ENCODE assay signal across 9 mouse cellular contexts in the genomic region with DNA sequence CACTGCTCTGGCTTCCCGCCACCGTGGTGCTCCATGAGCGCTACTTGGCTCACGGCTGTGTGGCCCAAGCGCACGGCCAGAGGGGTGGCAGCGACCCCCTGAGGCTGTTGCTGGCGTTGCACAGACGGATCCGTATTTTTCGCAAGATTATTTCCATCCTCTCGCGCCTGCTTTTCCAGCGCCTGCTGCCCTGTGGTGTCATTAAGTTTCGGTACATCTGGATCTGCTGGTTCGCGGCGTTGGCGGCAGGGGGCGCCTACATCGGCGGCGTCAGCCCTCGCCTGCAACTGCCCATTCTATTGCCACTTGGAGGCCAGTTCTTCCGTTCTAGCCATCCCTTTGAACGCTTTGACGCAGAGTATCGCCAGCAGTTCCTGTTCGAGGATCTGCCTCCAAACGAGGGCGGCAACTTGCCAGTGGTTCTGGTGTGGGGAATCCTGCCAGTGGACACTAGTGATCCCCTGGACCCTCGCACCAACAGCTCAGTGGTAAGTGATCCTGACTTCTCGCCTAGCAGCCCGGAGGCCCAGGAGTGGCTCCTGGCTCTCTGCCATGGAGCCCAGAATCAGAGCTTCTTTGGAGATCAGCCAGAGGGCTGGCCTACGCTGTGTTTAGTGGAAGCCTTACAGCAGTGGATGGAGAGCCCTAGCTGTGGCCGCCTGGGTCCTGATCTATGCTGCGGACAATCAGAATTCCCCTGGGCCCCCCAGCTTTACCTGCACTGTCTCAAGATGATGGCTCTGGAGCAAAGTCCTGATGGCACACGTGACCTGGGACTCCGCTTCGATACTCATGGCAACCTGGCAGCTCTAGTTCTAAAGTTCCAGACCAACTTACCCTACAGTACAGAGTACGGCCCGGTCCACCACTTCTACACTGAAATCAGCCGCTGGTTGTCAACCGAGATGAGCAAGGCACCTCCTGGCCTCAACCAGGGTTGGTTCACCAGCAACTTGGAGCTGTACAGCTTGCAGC. TPM values are rescaled to one million over a fixed set of nuclear protein-coding genes. Genes with fewer than 3 reads are reported as not detected.
DNase-seq lines count a peak whose midpoint lies in the region.
"Had no signal": no experiment of that assay in that cellular context is flagged by ENCODE, and none has a peak within 500 bp of the region (broad histone marks: within the 10 kb centered on the region; RNA-seq: fewer than 3 reads in every experiment).

No protein-coding gene starts in this region.

- 28% methylated on average over 44 of the region's 44 CpGs for WGBS in hindbrain, embryonic 10.5 days

- H3K9me3 ChIP-seq in hindbrain, embryonic 10.5 days, result no peaks in the 10 kb centered on the region

- peak overlapping the region; percentile 35 for H3K4me3 ChIP-seq in hindbrain, embryonic 10.5 days

- peak; percentile 70 to 73 for DNase-seq in adrenal gland, adult 18-20 months (ENCODE audit: low spot score in 2 of 2)
- peak; percentile 91 for DNase-seq in cerebellum, adult 9-11 months
- DNase-seq in forelimb bud, embryonic 11.5 days (ENCODE audit: low read depth, low spot score), result peak; percentile 72
- peak; percentile 74 for DNase-seq in hindbrain, embryonic 10.5 days (ENCODE audit: low spot score)
- DNase-seq in layer of hippocampus, postnatal 36 days, result peak; percentile 50 to 57
- DNase-seq in lung, postnatal 25 days (ENCODE audit: low spot score), result peak; percentile 86
- DNase-seq in retina, postnatal 7 days (ENCODE audit: low read depth, low spot score), result peak; percentile 44
- DNase-seq in T-cell, adult 2 months (ENCODE audit: low spot score), result no peak

- H3K27ac ChIP-seq in hindbrain, embryonic 10.5 days, result peak overlapping the region; percentile 29
- H3K27ac ChIP-seq: macrophage had no signal

- peaks cover 13% of the 10 kb centered on the region for H3K4me1 ChIP-seq in hindbrain, embryonic 10.5 days (replicated peaks)

- peaks cover 53% of the 10 kb centered on the region for H3K27me3 ChIP-seq in hindbrain, embryonic 10.5 days (ENCODE audit: insufficient read depth, poor library complexity, severe bottlenecking)

- peaks cover 5% of the 10 kb centered on the region; the same call in 1 of the 2 replicates for H3K36me3 ChIP-seq in hindbrain, embryonic 10.5 days

RNA-seq across cellular contexts. Expression of a gene that starts 11.3 kb away (rescaled TPM):
- total RNA-seq in adrenal gland, adult 18-20 months (2021), result 10 to 100 TPM; 32.1 to 32.7 TPM
- polyA plus RNA-seq in hindbrain, embryonic 10.5 days (2016; fragmentation: Nextera tagmentation; extraction: Ambion mirVana), result 3.6 and 8.9 TPM in 2 replicates
- total RNA-seq in layer of hippocampus, postnatal 36 days (2021), result 100 to 1,000 TPM; 267 to 273 TPM
- polyA plus RNA-seq: macrophage had no signal

RNA-seq across cellular contexts. Expression of a gene that starts 18.3 kb away (rescaled TPM):
- total RNA-seq in adrenal gland, adult 18-20 months (2021), result not detected
- polyA plus RNA-seq in hindbrain, embryonic 10.5 days (2016; fragmentation: Nextera tagmentation; extraction: Ambion mirVana), result not detected in 2 replicates
- total RNA-seq in layer of hippocampus, postnatal 36 days (2021), result not detected
- polyA plus RNA-seq: macrophage had no signal

RNA-seq across cellular contexts. Expression of a gene that starts 23.0 kb away (rescaled TPM):
- 1 to 10 TPM; 1.2 to 1.5 TPM for total RNA-seq in adrenal gland, adult 18-20 months (2021)
- polyA plus RNA-seq in hindbrain, embryonic 10.5 days (2016; fragmentation: Nextera tagmentation; extraction: Ambion mirVana), result 148 and 160 TPM in 2 replicates
- 1 to 10 TPM; 1.5 to 2.2 TPM for total RNA-seq in layer of hippocampus, postnatal 36 days (2021)

RNA-seq across cellular contexts. Expression of a gene that starts 28.4 kb away (rescaled TPM):
- total RNA-seq in adrenal gland, adult 18-20 months (2021), result 1 to 10 TPM; 2.8 to 5.1 TPM
- 0.50 and 0.55 TPM in 2 replicates for polyA plus RNA-seq in hindbrain, embryonic 10.5 days (2016; fragmentation: Nextera tagmentation; extraction: Ambion mirVana)
- 1 to 10 TPM; 6.4 to 6.5 TPM for total RNA-seq in layer of hippocampus, postnatal 36 days (2021)

RNA-seq across cellular contexts. Expression of a gene that starts 45.3 kb away (rescaled TPM):
- total RNA-seq in adrenal gland, adult 18-20 months (2021), result 10 to 100 TPM; 35.2 to 40.1 TPM
- polyA plus RNA-seq in hindbrain, embryonic 10.5 days (2016; fragmentation: Nextera tagmentation; extraction: Ambion mirVana), result 22.1 and 22.9 TPM in 2 replicates
- 10 to 100 TPM; 64.8 to 66.9 TPM for total RNA-seq in layer of hippocampus, postnatal 36 days (2021)

Comparison
In these comparisons a context has a peak if more than half of its experiments do, and no peak if none do; other contexts are left out.
1. RNA of a gene that starts 11.3 kb away (total RNA-seq): 267 to 273 TPM in layer of hippocampus, postnatal 36 days; 32.1 to 32.7 TPM in adrenal gland, adult 18-20 months; every median in the first group is over 4 times any median in the second.